Mouse (Mus musculus): ENCODE data around the gene Akap12. TPM values are rescaled to one million over a fixed set of nuclear protein-coding genes. Genes with fewer than 3 reads are reported as not detected.

Gene Akap12
- 37.4 and 47.5 TPM in 2 replicates for polyA plus RNA-seq (2016; fragmentation: Nextera tagmentation; extraction: Ambion mirVana)

- WGBS: under 1% methylated on average over 54 of the region's 54 CpGs
- peak within 1 kb of the TSS; percentile 76 for H3K9ac ChIP-seq
- ATAC-seq (ENCODE audit: low FRiP score): peak; percentile 77
- peak within 1 kb of the TSS; percentile 92 for H3K4me2 ChIP-seq
- H3K27ac ChIP-seq: peak within 1 kb of the TSS; percentile 74
- H3K36me3 ChIP-seq (replicated peaks): no peaks in the 10 kb centered on the region
- no peaks in the 10 kb centered on the region for H3K27me3 ChIP-seq
- H3K4me1 ChIP-seq: peaks cover 16% of the 10 kb centered on the region
- H3K9me3 ChIP-seq: no peaks in the 10 kb centered on the region
- H3K4me3 ChIP-seq (replicated peaks): peak within 1 kb of the TSS; percentile 78
Measured at GRCm38 (mm10) chr10:4266041-4266930, at the start of gene Akap12. Gene Akap12, plus strand, starts transcription at chr10:4266380.

GRCm38 (mm10) chr10:4230563-4231359, 35.4 kb upstream of the Akap12 start:
- Histone ChIP-seq H3K9ac (no peak overlapping the region), H3K9me3 (no peaks in the 10 kb centered on the region), H3K36me3 (replicated peaks) (no peaks in the 10 kb centered on the region), H3K4me3 (replicated peaks) (no peak overlapping the region), H3K27ac (no peak overlapping the region), H3K4me1 (no peaks in the 10 kb centered on the region), H3K27me3 (no peaks in the 10 kb centered on the region), H3K4me2 (no peak overlapping the region)
- no peak for ATAC-seq (ENCODE audit: low FRiP score)
- 83% methylated on average over 17 of the region's 17 CpGs for WGBS

GRCm38 (mm10) chr10:4233102-4233501, 33.1 kb upstream of the Akap12 start:
- ATAC-seq (ENCODE audit: low FRiP score): no peak
- Histone ChIP-seq H3K4me2 (no peak overlapping the region), H3K36me3 (replicated peaks) (no peaks in the 10 kb centered on the region), H3K27me3 (no peaks in the 10 kb centered on the region), H3K27ac (no peak overlapping the region), H3K9me3 (no peaks in the 10 kb centered on the region), H3K9ac (no peak overlapping the region), H3K4me3 (replicated peaks) (no peak overlapping the region), H3K4me1 (no peaks in the 10 kb centered on the region)
- 55% methylated on average over 9 of the region's 9 CpGs for WGBS

- H3K4me1 ChIP-seq: no peaks in the 10 kb centered on the region
- no peaks in the 10 kb centered on the region for H3K9me3 ChIP-seq
- H3K36me3 ChIP-seq (replicated peaks): no peaks in the 10 kb centered on the region
- H3K9ac ChIP-seq: no peak overlapping the region
- no peak overlapping the region for H3K27ac ChIP-seq
- no peak for ATAC-seq (ENCODE audit: low FRiP score)
- H3K4me3 ChIP-seq (replicated peaks): no peak overlapping the region
- H3K27me3 ChIP-seq: no peaks in the 10 kb centered on the region
- no peak overlapping the region for H3K4me2 ChIP-seq
- 83% methylated on average over 5 of the region's 5 CpGs for WGBS
Measured at GRCm38 (mm10) chr10:4239794-4240574, 26.2 kb upstream of the Akap12 start.

GRCm38 (mm10) chr10:4243591-4244300, 22.4 kb upstream of the Akap12 start:
- WGBS: 87% methylated on average over 16 of the region's 16 CpGs
- Histone ChIP-seq H3K4me3 (replicated peaks) (no peak overlapping the region), H3K36me3 (replicated peaks) (no peaks in the 10 kb centered on the region), H3K27ac (no peak overlapping the region), H3K27me3 (no peaks in the 10 kb centered on the region), H3K4me1 (0 out of 2 replicates have a peak, but pooled peaks cover under 1% of the 10 kb centered on the region), H3K9ac (no peak overlapping the region), H3K9me3 (no peaks in the 10 kb centered on the region), H3K4me2 (no peak overlapping the region)
- ATAC-seq (ENCODE audit: low FRiP score): no peak

GRCm38 (mm10) chr10:4245812-4246211, 20.4 kb upstream of the Akap12 start:
- Histone ChIP-seq H3K36me3 (replicated peaks) (no peaks in the 10 kb centered on the region), H3K27me3 (no peaks in the 10 kb centered on the region), H3K4me3 (replicated peaks) (no peak overlapping the region), H3K4me2 (no peak overlapping the region), H3K9ac (no peak overlapping the region), H3K27ac (no peak overlapping the region), H3K4me1 (0 out of 2 replicates have a peak, but pooled peaks cover 7% of the 10 kb centered on the region), H3K9me3 (no peaks in the 10 kb centered on the region)
- WGBS: 87% methylated on average over 2 of the region's 2 CpGs
- ATAC-seq (ENCODE audit: low FRiP score): no peak

GRCm38 (mm10) chr10:4246407-4246806, 19.8 kb upstream of the Akap12 start:
- ATAC-seq (ENCODE audit: low FRiP score): no peak
- H3K36me3 ChIP-seq (replicated peaks): no peaks in the 10 kb centered on the region
- 92% methylated on average over 7 of the region's 7 CpGs for WGBS
- no peaks in the 10 kb centered on the region for H3K27me3 ChIP-seq
- H3K4me1 ChIP-seq: 0 out of 2 replicates have a peak, but pooled peaks cover 7% of the 10 kb centered on the region
- no peaks in the 10 kb centered on the region for H3K9me3 ChIP-seq
- no peak overlapping the region for H3K9ac ChIP-seq
- no peak overlapping the region for H3K27ac ChIP-seq
- H3K4me2 ChIP-seq: no peak overlapping the region
- H3K4me3 ChIP-seq (replicated peaks): no peak overlapping the region

GRCm38 (mm10) chr10:4249235-4249845, 16.8 kb upstream of the Akap12 start:
- 0 out of 2 replicates have a peak, but pooled peaks cover 7% of the 10 kb centered on the region for H3K4me1 ChIP-seq
- no peak overlapping the region for H3K4me2 ChIP-seq
- H3K9me3 ChIP-seq: no peaks in the 10 kb centered on the region
- no peak for ATAC-seq (ENCODE audit: low FRiP score)
- no peak overlapping the region for H3K9ac ChIP-seq
- no peaks in the 10 kb centered on the region for H3K27me3 ChIP-seq
- no peak overlapping the region for H3K4me3 ChIP-seq (replicated peaks)
- WGBS: 13% methylated on average over 4 of the region's 4 CpGs
- H3K36me3 ChIP-seq (replicated peaks): no peaks in the 10 kb centered on the region
- H3K27ac ChIP-seq: no peak overlapping the region

GRCm38 (mm10) chr10:4250681-4251080, 15.5 kb upstream of the Akap12 start:
- 94% methylated on average over 3 of the region's 3 CpGs for WGBS
- no peak for ATAC-seq (ENCODE audit: low FRiP score)

GRCm38 (mm10) chr10:4253613-4254012, 12.6 kb upstream of the Akap12 start:
- H3K9ac ChIP-seq: no peak overlapping the region
- H3K36me3 ChIP-seq (replicated peaks): no peaks in the 10 kb centered on the region
- H3K4me3 ChIP-seq (replicated peaks): no peak overlapping the region
- no peak overlapping the region for H3K4me2 ChIP-seq
- no peak for ATAC-seq (ENCODE audit: low FRiP score)
- WGBS: 76% methylated on average over 4 of the region's 4 CpGs
- H3K27me3 ChIP-seq: no peaks in the 10 kb centered on the region
- no peak overlapping the region for H3K27ac ChIP-seq
- 0 out of 2 replicates have a peak, but pooled peaks cover 7% of the 10 kb centered on the region for H3K4me1 ChIP-seq
- H3K9me3 ChIP-seq: no peaks in the 10 kb centered on the region

More at GRCm38 (mm10) chr10:4250681-4251080, 15.5 kb upstream of the Akap12 start:
- Histone ChIP-seq H3K36me3 (replicated peaks) (no peaks in the 10 kb centered on the region), H3K4me3 (replicated peaks) (no peak overlapping the region), H3K9ac (no peak overlapping the region), H3K27ac (no peak overlapping the region), H3K27me3 (no peaks in the 10 kb centered on the region), H3K4me1 (0 out of 2 replicates have a peak, but pooled peaks cover 7% of the 10 kb centered on the region), H3K9me3 (no peaks in the 10 kb centered on the region), H3K4me2 (no peak overlapping the region)

GRCm38 (mm10) chr10:4254459-4254858, 11.7 kb upstream of the Akap12 start:
- H3K9me3 ChIP-seq: no peaks in the 10 kb centered on the region
- H3K9ac ChIP-seq: no peak overlapping the region
- no peaks in the 10 kb centered on the region for H3K36me3 ChIP-seq (replicated peaks)
- ATAC-seq (ENCODE audit: low FRiP score): no peak
- H3K27ac ChIP-seq: no peak overlapping the region
- H3K4me1 ChIP-seq: no peaks in the 10 kb centered on the region
- 49% methylated on average over 5 of the region's 5 CpGs for whole genome bisulfite sequencing
- no peak overlapping the region for H3K4me2 ChIP-seq
- no peaks in the 10 kb centered on the region for H3K27me3 ChIP-seq
- H3K4me3 ChIP-seq (replicated peaks): no peak overlapping the region
